Mouse (Mus musculus) liver, embryonic 14.5 days (tissue): ENCODE data around the gene Arg1.

Experiments used
- CTCF ChIP-seq: IDR thresholded peaks from 2 replicates; pipeline ENCODE4 v1.5.1; 2016; ENCODE audit warnings: antibody characterized with exemption, low read depth, control low read depth
- EP300 ChIP-seq: IDR thresholded peaks from 2 replicates; pipeline ENCODE4 v1.6.1; 2016; ENCODE audit warnings: antibody characterized with exemption, low read depth

DNA sequence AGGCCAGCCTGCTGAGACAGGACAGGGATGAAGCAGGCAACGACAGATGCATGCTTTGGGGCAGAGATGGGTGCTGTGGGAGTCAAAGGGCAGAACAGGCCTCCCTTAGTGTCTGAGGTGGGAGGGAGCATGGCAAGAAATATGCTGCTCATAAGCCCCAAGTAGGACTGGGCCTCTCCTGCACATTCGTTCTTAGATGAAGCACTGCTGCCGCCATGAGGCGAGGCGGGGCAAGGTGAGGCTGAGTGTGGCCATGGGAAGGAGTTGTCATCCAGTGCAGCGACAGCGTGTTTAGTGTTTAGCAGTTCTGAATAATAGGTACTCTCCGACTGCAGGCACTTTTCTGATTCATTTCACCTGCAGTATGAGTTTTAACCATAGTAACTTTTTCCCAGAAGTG lies 31.4 kb downstream of the Arg1 start:
- TF ChIP-seq CTCF = peak; percentile 43
- no peak for TF ChIP-seq EP300
